Mouse (Mus musculus) heart, embryonic 11.5 days (tissue): Measurements from ENCODE around the gene Pitx2. TPM values are rescaled to one million over a fixed set of nuclear protein-coding genes. Genes with fewer than 3 reads are reported as not detected.

Experiments
- ATAC-seq: fragments of 200-750 bp; cut with Nextera tagmentation; replicated peaks from 2 replicates; pipeline ENCODE4 v1.8.0; 2017; ENCODE audit warnings: moderate library complexity; ENCODE audit not compliant: insufficient number of reproducible peaks, low FRiP score, low TSS enrichment
- H3K27ac ChIP-seq: fragments of 300-500 bp; sonication (generic); 2 replicates; pipeline ENCODE4 v1.5.1; 2014; ENCODE audit warnings: mild to moderate bottlenecking, low read depth, low read length
- H3K27me3 ChIP-seq: fragments of 300-500 bp; sonication (generic); 2 replicates; pipeline ENCODE4 v1.6.1; 2014; ENCODE audit warnings: mild to moderate bottlenecking, low read length, mixed read lengths; ENCODE audit not compliant: control insufficient read depth, insufficient read depth
- H3K36me3 ChIP-seq: fragments of 300-500 bp; sonication (generic); 2 replicates; pipeline ENCODE4 v1.6.1; 2014; ENCODE audit warnings: mild to moderate bottlenecking, low read length, moderate library complexity, mixed read lengths; ENCODE audit not compliant: control insufficient read depth, insufficient read depth
- H3K4me1 ChIP-seq: fragments of 300-500 bp; sonication (generic); 2 replicates; pipeline ENCODE4 v1.6.1; 2014; ENCODE audit warnings: low read length; ENCODE audit not compliant: control insufficient read depth, insufficient read depth
- H3K4me2 ChIP-seq: fragments of 300-500 bp; sonication (generic); 2 replicates; pipeline ENCODE4 v1.6.1; 2014; ENCODE audit warnings: mild to moderate bottlenecking, moderate library complexity
- H3K4me3 ChIP-seq: fragments of 300-500 bp; sonication (generic); 2 replicates; pipeline ENCODE4 v1.5.1; 2014; ENCODE audit warnings: low read depth, low read length
- H3K9ac ChIP-seq: fragments of 300-500 bp; sonication (generic); 2 replicates; pipeline ENCODE4 v1.6.1; 2014; ENCODE audit warnings: mild to moderate bottlenecking, low read depth, low read length, moderate library complexity
- H3K9me3 ChIP-seq: fragments of 300-500 bp; sonication (generic); replicated peaks from 2 replicates; pipeline ENCODE4 v1.6.1; 2016; ENCODE audit warnings: low read length; ENCODE audit not compliant: control insufficient read depth
- WGBS: fragments of 180-500 bp; shearing (Covaris S2); extraction: QIAGEN DNeasy Blood & Tissue Kit; methylation state at CpG from one replicate; pipeline ENCODE4 v1.1.7; 2014; ENCODE audit not compliant: insufficient replicate concordance; 5-methylcytosine and 5-hydroxymethylcytosine counted together
- polyA plus RNA-seq: library from polyadenylated mRNA; unstranded; fragments of >200 nt; fragmentation: Nextera tagmentation; extraction: Ambion mirVana; gene quantifications from 2 replicates; pipeline ENCODE4 v1.2.1, GENCODE M21; 2014

Pitx2 gene
- polyA plus RNA-seq, 1 experiment from 2014 or later, result 32.8 TPM

GRCm38 (mm10) chr3:129216911-129217561 is 17.4 kb downstream of the Pitx2 start:
- WGBS, result 2% methylated on average over 34 of the region's 34 CpGs
- Histone ChIP-seq H3K4me3 (peak overlapping the region; percentile 70), H3K9me3 (no peaks in the 10 kb centered on the region), H3K4me1 (peaks cover 14% of the 10 kb centered on the region; the same call in 1 of the 2 replicates), H3K36me3 (no peaks in the 10 kb centered on the region), H3K4me2 (peak overlapping the region; percentile 97), H3K27ac (peak overlapping the region; percentile 54), H3K9ac (peak overlapping the region; percentile 66), H3K27me3 (peaks cover 69% of the 10 kb centered on the region)
- no peak for ATAC-seq

DNA sequence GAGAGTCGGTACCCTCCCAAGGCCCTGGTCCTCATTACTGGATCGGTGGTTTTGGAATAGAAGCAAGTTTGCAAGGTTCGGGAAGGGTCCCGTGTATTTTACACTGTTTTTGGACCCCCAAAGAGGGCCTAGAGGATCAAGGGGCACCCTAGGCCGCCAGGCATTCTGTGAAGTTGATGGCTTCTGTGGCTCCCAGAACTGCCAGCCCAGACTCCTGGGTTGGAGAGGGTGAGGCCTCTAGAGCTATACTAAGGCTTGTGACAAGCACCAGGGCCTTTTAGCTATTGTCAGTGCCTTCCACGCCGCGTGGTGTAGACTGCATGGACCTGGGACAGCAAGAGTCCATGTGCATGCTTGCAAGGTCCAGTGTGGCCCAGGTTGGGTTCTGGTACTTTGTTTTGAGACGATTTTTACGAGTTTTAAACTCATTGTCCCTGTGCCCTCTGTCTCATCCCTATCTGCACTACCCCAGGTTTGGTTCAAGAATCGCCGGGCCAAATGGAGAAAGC is 18.2 kb downstream of the Pitx2 start:
- peaks cover 14% of the 10 kb centered on the region; the same call in 1 of the 2 replicates for H3K4me1 ChIP-seq
- H3K4me3 ChIP-seq, result peak overlapping the region; percentile 70
- H3K4me2 ChIP-seq, result peak overlapping the region; percentile 97
- H3K9me3 ChIP-seq, result no peaks in the 10 kb centered on the region
- H3K36me3 ChIP-seq, result no peaks in the 10 kb centered on the region
- 5% methylated on average over 12 of the region's 12 CpGs for WGBS
- peak overlapping the region; percentile 54 for H3K27ac ChIP-seq
- ATAC-seq, result no peak
- peaks cover 61% of the 10 kb centered on the region for H3K27me3 ChIP-seq
- peak overlapping the region; percentile 66 for H3K9ac ChIP-seq

DNA sequence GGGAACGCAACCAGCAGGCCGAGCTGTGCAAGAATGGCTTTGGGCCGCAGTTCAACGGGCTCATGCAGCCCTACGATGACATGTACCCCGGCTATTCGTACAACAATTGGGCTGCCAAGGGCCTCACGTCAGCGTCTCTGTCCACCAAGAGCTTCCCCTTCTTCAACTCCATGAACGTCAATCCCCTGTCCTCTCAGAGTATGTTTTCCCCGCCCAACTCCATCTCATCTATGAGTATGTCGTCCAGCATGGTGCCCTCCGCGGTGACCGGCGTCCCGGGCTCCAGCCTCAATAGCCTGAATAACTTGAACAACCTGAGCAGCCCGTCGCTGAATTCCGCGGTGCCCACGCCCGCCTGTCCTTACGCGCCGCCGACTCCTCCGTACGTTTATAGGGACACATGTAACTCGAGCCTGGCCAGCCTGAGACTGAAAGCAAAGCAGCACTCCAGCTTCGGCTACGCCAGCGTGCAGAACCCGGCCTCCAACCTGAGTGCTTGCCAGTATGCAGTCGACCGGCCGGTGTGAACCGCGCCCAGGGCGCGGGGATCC is 18.8 kb downstream of the Pitx2 start:
- peak overlapping the region; percentile 70 for H3K4me3 ChIP-seq
- 2% methylated on average over 41 of the region's 41 CpGs for WGBS
- H3K4me2 ChIP-seq, result peak overlapping the region; percentile 97
- peaks cover 56% of the 10 kb centered on the region for H3K27me3 ChIP-seq
- peak overlapping the region; percentile 66 for H3K9ac ChIP-seq
- H3K9me3 ChIP-seq, result no peaks in the 10 kb centered on the region
- peak overlapping the region; percentile 41; the same call in 1 of the 2 replicates for H3K27ac ChIP-seq
- H3K36me3 ChIP-seq, result no peaks in the 10 kb centered on the region
- H3K4me1 ChIP-seq, result peaks cover 14% of the 10 kb centered on the region; the same call in 1 of the 2 replicates
- no peak for ATAC-seq

- ATAC-seq, result no peak
- WGBS, result 6% methylated on average over 7 of the region's 7 CpGs
- Histone ChIP-seq H3K9me3 (no peaks in the 10 kb centered on the region), H3K4me2 (peak overlapping the region; percentile 52), H3K36me3 (no peaks in the 10 kb centered on the region), H3K9ac (no peak overlapping the region), H3K27me3 (peaks cover 56% of the 10 kb centered on the region), H3K4me3 (no peak overlapping the region), H3K27ac (0 out of 2 replicates have a peak overlapping the region, but pooled peaks have one; percentile 6), H3K4me1 (peaks cover 11% of the 10 kb centered on the region; the same call in 1 of the 2 replicates)
These were observed 20.5 kb downstream of the Pitx2 start for GRCm38 (mm10) chr3:129220086-129220670.

- Histone ChIP-seq H3K36me3 (no peaks in the 10 kb centered on the region), H3K4me3 (no peak overlapping the region), H3K4me2 (peak overlapping the region; percentile 52), H3K4me1 (peaks cover 10% of the 10 kb centered on the region; the same call in 1 of the 2 replicates), H3K27me3 (peaks cover 59% of the 10 kb centered on the region), H3K9ac (peak overlapping the region; percentile 10; the same call in 1 of the 2 replicates), H3K27ac (peak overlapping the region; percentile 1; the same call in 1 of the 2 replicates), H3K9me3 (no peaks in the 10 kb centered on the region)
- ATAC-seq, result 0 out of 2 replicates have a peak, but pooled peaks have one; percentile 15
- WGBS, result 3% methylated on average over 24 of the region's 24 CpGs
These were observed 21.2 kb downstream of the Pitx2 start for GRCm38 (mm10) chr3:129220681-129221379.

DNA sequence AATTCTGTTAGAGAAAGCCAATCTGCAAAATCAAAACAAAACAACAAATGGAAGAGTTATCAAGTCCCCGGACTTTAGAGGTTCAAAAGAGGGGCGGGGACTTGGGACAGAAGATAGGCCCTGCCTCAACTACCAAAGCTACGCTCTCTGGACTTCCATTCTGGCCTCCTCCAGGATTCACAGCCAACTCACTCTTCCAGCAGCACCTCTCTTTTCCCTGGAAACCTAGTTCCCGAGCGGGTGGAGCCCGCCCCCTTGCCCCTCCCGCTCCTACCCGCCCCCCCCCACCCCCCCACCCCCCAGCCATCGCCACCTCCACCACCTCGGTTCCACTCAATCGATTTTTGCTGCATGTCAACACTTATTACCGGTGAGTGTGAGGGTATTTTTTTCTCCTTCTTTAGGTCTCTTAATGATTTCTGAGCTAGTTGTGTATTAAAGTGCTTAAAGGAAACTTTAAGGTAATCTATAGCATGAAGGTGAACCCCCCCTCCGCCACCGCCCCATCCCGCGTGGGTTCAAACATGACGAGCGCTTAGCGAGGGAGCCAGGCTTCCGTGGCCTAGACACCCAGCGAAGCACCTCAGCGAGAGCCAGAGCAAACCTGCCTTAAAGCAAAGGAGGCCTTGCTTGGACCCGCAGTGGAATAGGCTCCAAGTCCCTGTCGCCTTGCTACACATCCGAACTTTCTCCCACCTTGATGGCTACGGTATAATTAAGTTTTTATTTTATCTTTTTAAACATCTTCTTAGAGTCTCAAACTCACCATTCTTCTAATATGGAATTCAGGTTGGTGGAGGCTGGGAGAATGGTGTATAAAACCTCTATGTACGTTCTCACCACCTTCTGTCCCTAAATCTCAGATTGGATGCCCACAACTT is 21.9 kb downstream of the Pitx2 start:
- Histone ChIP-seq H3K9me3 (no peaks in the 10 kb centered on the region), H3K4me1 (peaks cover 7% of the 10 kb centered on the region; the same call in 1 of the 2 replicates), H3K4me3 (peak overlapping the region; percentile 22), H3K27me3 (peaks cover 60% of the 10 kb centered on the region), H3K27ac (peak overlapping the region; percentile 50), H3K4me2 (peak overlapping the region; percentile 52), H3K9ac (peak overlapping the region; percentile 43; the same call in 1 of the 2 replicates), H3K36me3 (no peaks in the 10 kb centered on the region)
- 3% methylated on average over 26 of the region's 27 CpGs for WGBS
- ATAC-seq, result no peak

DNA sequence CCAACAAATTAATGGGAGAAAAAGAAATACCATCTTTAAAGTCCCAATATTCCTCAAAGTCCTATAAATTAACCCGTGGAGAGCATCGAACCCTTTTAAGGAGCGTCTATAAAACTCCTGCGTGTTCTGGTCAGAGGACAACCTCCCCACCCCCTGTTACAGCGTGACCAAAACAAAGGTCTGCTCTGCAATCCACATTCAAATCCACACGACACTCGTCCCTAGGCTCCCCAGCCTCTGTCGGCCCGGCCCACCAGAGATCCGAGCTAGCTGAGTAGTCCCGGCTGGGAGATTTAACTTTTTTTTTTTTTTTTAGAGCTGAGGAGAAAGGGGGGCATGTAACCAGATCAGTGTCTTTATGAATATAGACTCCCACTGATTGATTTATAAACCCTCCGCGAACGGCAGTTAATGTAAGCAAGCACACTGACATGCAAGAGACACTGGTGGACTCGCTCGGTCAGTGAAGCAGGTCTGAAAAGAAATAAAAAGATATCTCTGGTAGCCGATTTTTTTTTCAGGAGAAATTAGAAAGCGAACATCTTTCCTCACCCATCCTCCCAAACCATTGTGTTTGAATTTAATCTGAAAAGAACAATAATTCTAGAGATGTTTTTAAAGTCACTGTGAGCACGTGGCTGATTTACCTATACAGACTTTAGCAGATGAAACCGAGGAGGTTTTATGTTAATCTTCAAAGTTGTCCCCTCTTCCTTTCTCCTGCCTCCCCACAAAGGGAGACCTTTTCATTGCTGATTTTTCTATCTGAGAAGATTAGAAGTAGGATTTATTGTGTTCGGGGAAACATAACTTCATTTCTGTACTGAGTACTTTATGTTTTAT is 23.0 kb downstream of the Pitx2 start:
- H3K9ac ChIP-seq, result no peak overlapping the region

More for the DNA sequence above, 23.0 kb downstream of the Pitx2 start:
- H3K9me3 ChIP-seq, result no peaks in the 10 kb centered on the region
- no peak overlapping the region for H3K27ac ChIP-seq
- no peak overlapping the region; the same call in 1 of the 2 replicates for H3K4me3 ChIP-seq
- no peaks in the 10 kb centered on the region for H3K36me3 ChIP-seq
- 3% methylated on average over 21 of the region's 21 CpGs for WGBS
- peaks cover 65% of the 10 kb centered on the region for H3K27me3 ChIP-seq
- no peak for ATAC-seq
- H3K4me2 ChIP-seq, result peak overlapping the region; percentile 57
- H3K4me1 ChIP-seq, result peaks cover 12% of the 10 kb centered on the region; the same call in 1 of the 2 replicates
